Mouse (Mus musculus): ENCODE results near the gene Hnrnpf. TPM values are rescaled to one million over a fixed set of nuclear protein-coding genes. Genes with fewer than 3 reads are reported as not detected.

Gene Hnrnpf
- polyA plus RNA-seq, 1 experiment from 2014 or later, result 885 TPM

DNA sequence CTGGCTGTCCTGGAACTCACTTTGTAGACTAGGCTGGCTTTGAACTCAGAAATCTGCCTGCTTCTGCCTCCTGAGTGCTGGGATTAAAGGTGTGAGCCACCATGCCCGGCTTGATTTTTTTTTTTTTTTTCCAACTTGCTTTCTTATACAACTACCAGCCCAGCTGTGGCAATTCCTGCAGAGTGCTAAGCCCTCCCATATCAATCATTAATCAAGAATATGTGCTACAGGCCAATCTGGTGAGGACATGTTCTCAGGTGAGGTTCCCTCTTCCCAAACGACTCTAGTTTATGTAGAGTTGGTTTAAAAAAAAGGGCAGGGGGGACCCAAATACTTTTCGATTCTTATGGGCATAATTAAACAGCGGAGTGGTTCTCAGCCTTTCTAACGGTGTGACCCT, 2.3 kb upstream of the Hnrnpf start:
- H3K9ac ChIP-seq (replicated peaks; ENCODE audit: low read length), result no peak overlapping the region
- no peaks in the 10 kb centered on the region for H3K36me3 ChIP-seq (replicated peaks; ENCODE audit: control insufficient read depth, insufficient read depth, low read depth, low read length)
- H3K4me3 ChIP-seq (ENCODE audit: low read depth, low read length), result no peak overlapping the region
- no peak overlapping the region for H3K4me2 ChIP-seq (ENCODE audit: low read depth, low read length)
- no peak for DNase-seq (ENCODE audit: low spot score)
- no peak for ATAC-seq (replicated peaks; ENCODE audit: insufficient number of reproducible peaks, low FRiP score, low TSS enrichment, low read depth)
- no peak overlapping the region for H3K27ac ChIP-seq (replicated peaks; ENCODE audit: low read depth, low read length)
- WGBS, result 78% methylated on average over 5 of the region's 5 CpGs
- H3K4me1 ChIP-seq (ENCODE audit: control insufficient read depth, insufficient read depth, low read length), result no peaks in the 10 kb centered on the region
- H3K9me3 ChIP-seq (replicated peaks; ENCODE audit: control insufficient read depth, low read length), result no peaks in the 10 kb centered on the region
- H3K27me3 ChIP-seq (ENCODE audit: control insufficient read depth, insufficient read depth, low read length), result no peaks in the 10 kb centered on the region

- Histone ChIP-seq H3K4me2 (ENCODE audit: low read depth, low read length) (no peak overlapping the region), H3K9ac (replicated peaks; ENCODE audit: low read length) (no peak overlapping the region), H3K27me3 (ENCODE audit: control insufficient read depth, insufficient read depth, low read length) (no peaks in the 10 kb centered on the region), H3K27ac (replicated peaks; ENCODE audit: low read depth, low read length) (no peak overlapping the region), H3K36me3 (replicated peaks; ENCODE audit: control insufficient read depth, insufficient read depth, low read depth, low read length) (no peaks in the 10 kb centered on the region), H3K9me3 (replicated peaks; ENCODE audit: control insufficient read depth, low read length) (no peaks in the 10 kb centered on the region), H3K4me1 (ENCODE audit: control insufficient read depth, insufficient read depth, low read length) (no peaks in the 10 kb centered on the region), H3K4me3 (ENCODE audit: low read depth, low read length) (no peak overlapping the region)
- WGBS, result 75% methylated on average over 9 of the region's 9 CpGs
- ATAC-seq (replicated peaks; ENCODE audit: insufficient number of reproducible peaks, low FRiP score, low TSS enrichment, low read depth), result no peak
- DNase-seq (ENCODE audit: low spot score), result no peak
Observed at GRCm38 (mm10) chr6:117901510-117902402, 1.6 kb downstream of the Hnrnpf start.

- 79% methylated on average over 4 of the region's 4 CpGs for WGBS
- Histone ChIP-seq H3K27ac (replicated peaks; ENCODE audit: low read depth, low read length) (no peak overlapping the region), H3K36me3 (replicated peaks; ENCODE audit: control insufficient read depth, insufficient read depth, low read depth, low read length) (no peaks in the 10 kb centered on the region), H3K9me3 (replicated peaks; ENCODE audit: control insufficient read depth, low read length) (no peaks in the 10 kb centered on the region), H3K4me2 (ENCODE audit: low read depth, low read length) (no peak overlapping the region), H3K4me3 (ENCODE audit: low read depth, low read length) (no peak overlapping the region), H3K27me3 (ENCODE audit: control insufficient read depth, insufficient read depth, low read length) (no peaks in the 10 kb centered on the region; the same call in 1 of the 2 replicates), H3K9ac (replicated peaks; ENCODE audit: low read length) (no peak overlapping the region), H3K4me1 (ENCODE audit: control insufficient read depth, insufficient read depth, low read length) (no peaks in the 10 kb centered on the region)
- ATAC-seq (replicated peaks; ENCODE audit: insufficient number of reproducible peaks, low FRiP score, low TSS enrichment, low read depth) (no peak), DNase-seq (ENCODE audit: low spot score) (no peak)
Observed at GRCm38 (mm10) chr6:117902556-117902955, 2.4 kb downstream of the Hnrnpf start.

DNA sequence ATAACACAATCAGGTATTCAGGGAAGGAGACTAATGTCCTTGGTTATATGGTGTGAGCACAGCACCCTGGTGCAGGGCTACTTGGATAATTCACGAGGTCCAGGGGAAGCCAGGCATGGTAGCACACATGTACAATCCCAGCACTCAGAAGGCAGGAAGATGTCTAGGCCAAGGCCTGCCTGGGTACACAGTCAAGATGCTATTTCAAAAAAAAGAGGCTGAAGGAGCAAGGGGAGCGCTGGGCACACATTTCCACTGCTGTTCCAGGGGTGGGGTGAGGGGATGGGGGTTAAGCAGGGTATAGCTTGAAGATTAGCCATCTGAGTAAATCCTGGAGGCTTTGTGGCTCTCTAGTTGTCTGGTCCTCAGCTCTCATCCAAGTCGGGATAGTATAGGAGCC, 3.7 kb downstream of the Hnrnpf start:
- H3K9me3 ChIP-seq (replicated peaks; ENCODE audit: control insufficient read depth, low read length), result no peaks in the 10 kb centered on the region
- no peaks in the 10 kb centered on the region for H3K4me1 ChIP-seq (ENCODE audit: control insufficient read depth, insufficient read depth, low read length)
- no peak overlapping the region for H3K4me3 ChIP-seq (ENCODE audit: low read depth, low read length)
- DNase-seq (ENCODE audit: low spot score) (no peak), ATAC-seq (replicated peaks; ENCODE audit: insufficient number of reproducible peaks, low FRiP score, low TSS enrichment, low read depth) (no peak)
- H3K27me3 ChIP-seq (ENCODE audit: control insufficient read depth, insufficient read depth, low read length), result no peaks in the 10 kb centered on the region; the same call in 1 of the 2 replicates
- H3K4me2 ChIP-seq (ENCODE audit: low read depth, low read length), result no peak overlapping the region
- H3K36me3 ChIP-seq (replicated peaks; ENCODE audit: control insufficient read depth, insufficient read depth, low read depth, low read length), result no peaks in the 10 kb centered on the region
- no peak overlapping the region for H3K27ac ChIP-seq (replicated peaks; ENCODE audit: low read depth, low read length)
- no peak overlapping the region for H3K9ac ChIP-seq (replicated peaks; ENCODE audit: low read length)
- WGBS, result 77% methylated on average over 3 of the region's 3 CpGs

DNA sequence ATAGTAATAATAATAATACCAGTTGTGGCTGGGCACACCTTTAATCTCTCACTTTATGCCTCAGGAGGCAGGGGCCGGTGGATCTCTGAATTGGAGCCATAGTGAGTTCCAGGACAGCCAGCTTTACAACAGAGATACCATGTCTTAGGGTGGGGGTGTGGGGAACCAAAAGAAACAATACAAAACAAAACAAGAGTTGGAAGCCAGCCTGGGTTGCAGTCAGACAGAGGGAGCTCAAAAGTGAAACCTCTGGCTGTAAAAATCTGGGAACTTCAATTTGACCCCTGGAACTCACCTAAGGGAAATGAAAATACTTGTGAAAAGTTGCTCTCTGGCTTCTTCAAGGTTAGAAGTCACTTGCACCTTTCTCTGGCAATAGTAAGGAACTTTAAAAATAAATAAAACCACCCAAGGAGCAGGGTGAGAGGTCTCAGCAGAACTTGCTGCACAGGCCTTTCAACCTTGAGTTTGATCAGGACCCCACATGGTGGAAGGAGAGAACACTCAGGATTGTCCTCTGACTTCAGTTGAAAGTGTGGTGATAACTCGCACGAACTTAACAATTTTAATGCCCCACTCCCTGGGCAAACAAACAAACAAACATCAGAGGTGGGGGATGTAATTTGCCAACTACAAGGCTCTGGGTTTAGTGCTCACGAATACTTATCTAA, 5.3 kb downstream of the Hnrnpf start:
- H3K27ac ChIP-seq (replicated peaks; ENCODE audit: low read depth, low read length), result no peak overlapping the region
- H3K9me3 ChIP-seq (replicated peaks; ENCODE audit: control insufficient read depth, low read length), result no peaks in the 10 kb centered on the region
- H3K36me3 ChIP-seq (replicated peaks; ENCODE audit: control insufficient read depth, insufficient read depth, low read depth, low read length), result no peaks in the 10 kb centered on the region
- H3K27me3 ChIP-seq (ENCODE audit: control insufficient read depth, insufficient read depth, low read length), result no peaks in the 10 kb centered on the region; the same call in 1 of the 2 replicates
- peak overlapping the region; percentile 40; the same call in 1 of the 2 replicates for H3K4me2 ChIP-seq (ENCODE audit: low read depth, low read length)
- 37% methylated on average over 4 of the region's 4 CpGs for WGBS
- no peaks in the 10 kb centered on the region for H3K4me1 ChIP-seq (ENCODE audit: control insufficient read depth, insufficient read depth, low read length)
- no peak overlapping the region for H3K9ac ChIP-seq (replicated peaks; ENCODE audit: low read length)
- ATAC-seq (replicated peaks; ENCODE audit: insufficient number of reproducible peaks, low FRiP score, low TSS enrichment, low read depth), result no peak
- no peak overlapping the region for H3K4me3 ChIP-seq (ENCODE audit: low read depth, low read length)
- no peak for DNase-seq (ENCODE audit: low spot score)

DNA sequence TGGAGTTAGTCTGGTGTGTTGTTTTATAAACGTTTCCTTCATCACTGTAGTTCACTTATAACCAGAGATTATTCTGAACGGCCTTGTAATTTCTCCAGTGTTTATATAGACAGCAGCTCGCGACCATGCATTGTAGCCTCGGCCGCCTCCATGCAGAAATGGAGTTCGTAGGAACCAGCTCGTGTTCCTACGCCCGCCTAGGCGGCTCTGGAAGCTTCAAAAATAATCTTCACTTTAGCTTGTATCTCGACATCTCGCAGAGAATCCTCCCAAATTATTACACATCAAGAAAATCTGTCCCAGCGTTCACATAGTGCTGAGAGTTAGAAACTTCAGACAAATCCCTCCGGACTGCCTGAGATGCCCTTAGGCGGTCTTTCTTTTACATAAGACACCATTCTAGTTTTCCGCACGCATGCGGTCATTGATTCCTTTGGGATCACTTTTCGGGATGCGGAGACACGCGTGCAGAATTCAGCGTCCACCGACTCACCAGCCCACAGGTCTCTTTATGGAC, 5.9 kb downstream of the Hnrnpf start:
- no peaks in the 10 kb centered on the region for H3K4me1 ChIP-seq (ENCODE audit: control insufficient read depth, insufficient read depth, low read length)
- no peaks in the 10 kb centered on the region for H3K36me3 ChIP-seq (replicated peaks; ENCODE audit: control insufficient read depth, insufficient read depth, low read depth, low read length)
- H3K27me3 ChIP-seq (ENCODE audit: control insufficient read depth, insufficient read depth, low read length), result no peaks in the 10 kb centered on the region; the same call in 1 of the 2 replicates
- H3K4me3 ChIP-seq (ENCODE audit: low read depth, low read length), result peak overlapping the region; percentile 100
- H3K4me2 ChIP-seq (ENCODE audit: low read depth, low read length), result peak overlapping the region; percentile 40
- ATAC-seq (replicated peaks; ENCODE audit: insufficient number of reproducible peaks, low FRiP score, low TSS enrichment, low read depth) (0 out of 2 replicates have a peak, but pooled peaks have one; percentile 4), DNase-seq (ENCODE audit: low spot score) (peak; percentile 76)
- H3K9ac ChIP-seq (replicated peaks; ENCODE audit: low read length), result peak overlapping the region; percentile 67
- H3K9me3 ChIP-seq (replicated peaks; ENCODE audit: control insufficient read depth, low read length), result no peaks in the 10 kb centered on the region
- WGBS, result under 1% methylated on average over 25 of the region's 25 CpGs
- peak overlapping the region; percentile 89; the same call in 1 of the 2 replicates for H3K27ac ChIP-seq (replicated peaks; ENCODE audit: low read depth, low read length)

- H3K4me1 ChIP-seq (ENCODE audit: control insufficient read depth, insufficient read depth, low read length), result no peaks in the 10 kb centered on the region
- H3K9ac ChIP-seq (replicated peaks; ENCODE audit: low read length), result peak overlapping the region; percentile 97
- no peaks in the 10 kb centered on the region; the same call in 1 of the 2 replicates for H3K27me3 ChIP-seq (ENCODE audit: control insufficient read depth, insufficient read depth, low read length)
- H3K27ac ChIP-seq (replicated peaks; ENCODE audit: low read depth, low read length), result peak overlapping the region; percentile 89
- no peaks in the 10 kb centered on the region for H3K36me3 ChIP-seq (replicated peaks; ENCODE audit: control insufficient read depth, insufficient read depth, low read depth, low read length)
- DNase-seq (ENCODE audit: low spot score) (peak; percentile 99), ATAC-seq (replicated peaks; ENCODE audit: insufficient number of reproducible peaks, low FRiP score, low TSS enrichment, low read depth) (peak; percentile 96)
- under 1% methylated on average over 65 of the region's 68 CpGs for WGBS
- H3K4me3 ChIP-seq (ENCODE audit: low read depth, low read length), result peak overlapping the region; percentile 100
- H3K9me3 ChIP-seq (replicated peaks; ENCODE audit: control insufficient read depth, low read length), result no peaks in the 10 kb centered on the region
- peak overlapping the region; percentile 60 for H3K4me2 ChIP-seq (ENCODE audit: low read depth, low read length)
Observed at GRCm38 (mm10) chr6:117906590-117907271, 6.6 kb downstream of the Hnrnpf start.

Measured in embryonic facial prominence, embryonic 11.5 days (tissue).